Mouse (Mus musculus) heart, embryonic 10.5 days (tissue): Measurements from ENCODE around the gene Hdgfl2. TPM values are rescaled to one million over a fixed set of nuclear protein-coding genes. Genes with fewer than 3 reads are reported as not detected.
"Not testable (repeated sequence)": the region's sequence is repeated elsewhere in the genome, so short reads cannot be mapped to it uniquely, and the experiment has no call there.

Experiments
- DNase-seq: peaks from one replicate; pipeline ENCODE4 v3.0.0-alpha.2; 2017; ENCODE audit warnings: low spot score
- H3K27ac ChIP-seq: fragments of 300-500 bp; sonication (generic); 2 replicates; pipeline ENCODE4 v1.5.1; 2016; ENCODE audit warnings: mild to moderate bottlenecking
- H3K27me3 ChIP-seq: fragments of 300-500 bp; sonication (generic); 2 replicates; pipeline ENCODE4 v1.6.1; 2016; ENCODE audit warnings: mild to moderate bottlenecking; ENCODE audit not compliant: poor library complexity, insufficient read depth, severe bottlenecking
- H3K36me3 ChIP-seq: fragments of 300-500 bp; sonication (generic); 2 replicates; pipeline ENCODE4 v1.6.1; 2016; ENCODE audit warnings: mild to moderate bottlenecking, moderate library complexity
- H3K4me1 ChIP-seq: fragments of 300-500 bp; sonication (generic); 2 replicates; pipeline ENCODE4 v1.6.1; 2016; ENCODE audit warnings: mild to moderate bottlenecking
- H3K4me3 ChIP-seq: fragments of 300-500 bp; sonication (generic); 2 replicates; pipeline ENCODE4 v1.5.1; 2016; ENCODE audit warnings: mild to moderate bottlenecking, moderate library complexity
- H3K9me3 ChIP-seq: fragments of 300-500 bp; sonication (generic); 2 replicates; pipeline ENCODE4 v1.6.1; 2016; ENCODE audit warnings: mild to moderate bottlenecking, moderate library complexity
- WGBS: fragments of 180-500 bp; shearing (Covaris S2); methylation state at CpG from one replicate; pipeline ENCODE4 v1.1.7; 2016; 5-methylcytosine and 5-hydroxymethylcytosine counted together
- polyA plus RNA-seq: library from polyadenylated mRNA; unstranded; fragments of >200 nt; fragmentation: Nextera tagmentation; extraction: Ambion mirVana; gene quantifications from 2 replicates; pipeline ENCODE4 v1.2.1, GENCODE M21; 2016

Hdgfl2 gene
- polyA plus RNA-seq, 1 experiment from 2014 or later, result 139 TPM

- H3K4me3 ChIP-seq, result no peak overlapping the region
- H3K9me3 ChIP-seq, result no peaks in the 10 kb centered on the region
- H3K27me3 ChIP-seq, result no peaks in the 10 kb centered on the region
- peaks cover 31% of the 10 kb centered on the region for H3K4me1 ChIP-seq
- 83% methylated on average over 8 of the region's 8 CpGs for WGBS
- DNase-seq, result no peak
- peaks cover 16% of the 10 kb centered on the region for H3K36me3 ChIP-seq
- H3K27ac ChIP-seq, result no peak overlapping the region
These were observed 40.7 kb upstream of the Hdgfl2 start for GRCm38 (mm10) chr17:56038583-56039261.

GRCm38 (mm10) chr17:56039345-56039744 is 40.1 kb upstream of the Hdgfl2 start:
- WGBS, result 75% methylated on average over 4 of the region's 4 CpGs
- 0 out of 2 replicates have a peak overlapping the region, but pooled peaks have one; percentile 94 for H3K27ac ChIP-seq
- no peaks in the 10 kb centered on the region for H3K27me3 ChIP-seq
- H3K4me3 ChIP-seq, result peak overlapping the region; percentile 88; the same call in 1 of the 2 replicates
- peaks cover 26% of the 10 kb centered on the region for H3K4me1 ChIP-seq
- H3K36me3 ChIP-seq, result peaks cover 16% of the 10 kb centered on the region
- no peaks in the 10 kb centered on the region for H3K9me3 ChIP-seq
- no peak for DNase-seq

- peak within 1 kb of the TSS; percentile 88 for H3K4me3 ChIP-seq
- DNase-seq, result peak; percentile 99
- peak within 1 kb of the TSS; percentile 94 for H3K27ac ChIP-seq
- no peaks in the 10 kb centered on the region for H3K27me3 ChIP-seq
- peaks cover 19% of the 10 kb centered on the region for H3K36me3 ChIP-seq
- peaks cover 17% of the 10 kb centered on the region for H3K4me1 ChIP-seq
- no peaks in the 10 kb centered on the region for H3K9me3 ChIP-seq
- WGBS, result under 1% methylated on average over 68 of the region's 68 CpGs
These were observed 39.2 kb upstream of the Hdgfl2 start, which contains the start of gene Chaf1a for GRCm38 (mm10) chr17:56040030-56040856. Chaf1a (plus strand) TSS chr17:56040439.

GRCm38 (mm10) chr17:56040857-56041163 is 38.6 kb upstream of the Hdgfl2 start:
- peaks cover 24% of the 10 kb centered on the region for H3K36me3 ChIP-seq
- H3K4me3 ChIP-seq, result peak overlapping the region; percentile 88
- H3K27me3 ChIP-seq, result no peaks in the 10 kb centered on the region
- H3K4me1 ChIP-seq, result peaks cover 16% of the 10 kb centered on the region; the same call in 1 of the 2 replicates
- no peak for DNase-seq
- 2% methylated on average over 12 of the region's 12 CpGs for WGBS
- H3K9me3 ChIP-seq, result no peaks in the 10 kb centered on the region
- H3K27ac ChIP-seq, result peak overlapping the region; percentile 94

GRCm38 (mm10) chr17:56051369-56051768 is 28.1 kb upstream of the Hdgfl2 start:
- Histone ChIP-seq H3K4me3 (no peak overlapping the region), H3K27me3 (no peaks in the 10 kb centered on the region), H3K4me1 (no peaks in the 10 kb centered on the region), H3K36me3 (peaks cover 86% of the 10 kb centered on the region), H3K27ac (no peak overlapping the region), H3K9me3 (no peaks in the 10 kb centered on the region)
- DNase-seq, result no peak
- WGBS, result 90% methylated on average over 5 of the region's 5 CpGs

GRCm38 (mm10) chr17:56054938-56055337 is 24.5 kb upstream of the Hdgfl2 start:
- Histone ChIP-seq H3K9me3 (no peaks in the 10 kb centered on the region), H3K36me3 (peaks cover 86% of the 10 kb centered on the region), H3K4me1 (no peaks in the 10 kb centered on the region), H3K4me3 (no peak overlapping the region), H3K27me3 (no peaks in the 10 kb centered on the region), H3K27ac (no peak overlapping the region)
- no peak for DNase-seq

- no peaks in the 10 kb centered on the region for H3K9me3 ChIP-seq
- H3K4me3 ChIP-seq, result no peak overlapping the region
- H3K27ac ChIP-seq, result no peak overlapping the region
- DNase-seq, result no peak
- H3K4me1 ChIP-seq, result no peaks in the 10 kb centered on the region
- no peaks in the 10 kb centered on the region for H3K27me3 ChIP-seq
- WGBS, result 66% methylated on average over 4 of the region's 4 CpGs
- peaks cover 86% of the 10 kb centered on the region for H3K36me3 ChIP-seq
These were observed 23.3 kb upstream of the Hdgfl2 start for GRCm38 (mm10) chr17:56055945-56056678.

GRCm38 (mm10) chr17:56057381-56058120 is 21.9 kb upstream of the Hdgfl2 start:
- no peaks in the 10 kb centered on the region for H3K27me3 ChIP-seq
- DNase-seq, result no peak
- H3K36me3 ChIP-seq, result peaks cover 87% of the 10 kb centered on the region
- no peak overlapping the region for H3K27ac ChIP-seq
- 79% methylated on average over 11 of the region's 11 CpGs for WGBS
- H3K4me1 ChIP-seq, result no peaks in the 10 kb centered on the region
- H3K9me3 ChIP-seq, result no peaks in the 10 kb centered on the region
- H3K4me3 ChIP-seq, result no peak overlapping the region

GRCm38 (mm10) chr17:56062081-56062480 is 17.4 kb upstream of the Hdgfl2 start:
- H3K27ac ChIP-seq, result no peak overlapping the region
- 95% methylated on average over 7 of the region's 7 CpGs for WGBS
- no peak overlapping the region for H3K4me3 ChIP-seq
- no peaks in the 10 kb centered on the region for H3K9me3 ChIP-seq
- no peak for DNase-seq
- no peaks in the 10 kb centered on the region for H3K27me3 ChIP-seq
- no peaks in the 10 kb centered on the region for H3K4me1 ChIP-seq
- peaks cover 99% of the 10 kb centered on the region for H3K36me3 ChIP-seq

GRCm38 (mm10) chr17:56065715-56066114 is 13.7 kb upstream of the Hdgfl2 start:
- WGBS, result 77% methylated on average over 6 of the region's 6 CpGs
- H3K9me3 ChIP-seq, H3K4me1 ChIP-seq: not testable (repeated sequence)

GRCm38 (mm10) chr17:56066451-56066850 is 13.0 kb upstream of the Hdgfl2 start:
- peaks cover 100% of the 10 kb centered on the region for H3K36me3 ChIP-seq
- no peak overlapping the region for H3K27ac ChIP-seq
- no peak for DNase-seq
- H3K27me3 ChIP-seq, result no peaks in the 10 kb centered on the region
- no peaks in the 10 kb centered on the region for H3K4me1 ChIP-seq
- H3K9me3 ChIP-seq, result no peaks in the 10 kb centered on the region
- no peak overlapping the region for H3K4me3 ChIP-seq

More at GRCm38 (mm10) chr17:56065715-56066114, 13.7 kb upstream of the Hdgfl2 start:
- not testable (repeated sequence) for DNase-seq, H3K27ac ChIP-seq, H3K4me3 ChIP-seq, H3K27me3 ChIP-seq
- peaks cover 100% of the 10 kb centered on the region for H3K36me3 ChIP-seq

- Histone ChIP-seq H3K36me3 (peaks cover 90% of the 10 kb centered on the region), H3K27ac (no peak overlapping the region), H3K9me3 (no peaks in the 10 kb centered on the region), H3K27me3 (no peaks in the 10 kb centered on the region), H3K4me3 (no peak overlapping the region), H3K4me1 (peaks cover 4% of the 10 kb centered on the region)
- DNase-seq, result no peak
- WGBS, result 92% methylated on average over 14 of the region's 14 CpGs
These were observed 10.4 kb upstream of the Hdgfl2 start for GRCm38 (mm10) chr17:56069066-56069465.
